Mouse (Mus musculus): ENCODE measurements around the gene Pacrg. TPM values are rescaled to one million over a fixed set of nuclear protein-coding genes. Genes with fewer than 3 reads are reported as not detected.

Pacrg gene
- polyA plus RNA-seq, 1 experiment from 2014 or later, result 0.96 TPM

GRCm38 (mm10) chr17:10405906-10406305 is 434.2 kb downstream of the Pacrg start:
- WGBS, result 76% methylated on average over 7 of the region's 7 CpGs
- Histone ChIP-seq H3K27ac (ENCODE audit: poor library complexity, severe bottlenecking) (no peak overlapping the region), H3K27me3 (replicated peaks) (no peaks in the 10 kb centered on the region), H3K4me1 (replicated peaks) (peaks cover 43% of the 10 kb centered on the region), H3K4me3 (no peak overlapping the region), H3K4me2 (no peak overlapping the region), H3K36me3 (no peaks in the 10 kb centered on the region), H3K9me3 (replicated peaks) (no peaks in the 10 kb centered on the region), H3K9ac (no peak overlapping the region)
- ATAC-seq (ENCODE audit: insufficient number of reproducible peaks, low FRiP score), result no peak

- Histone ChIP-seq H3K4me2 (no peak overlapping the region), H3K27me3 (replicated peaks) (no peaks in the 10 kb centered on the region), H3K9ac (no peak overlapping the region), H3K9me3 (replicated peaks) (no peaks in the 10 kb centered on the region), H3K27ac (ENCODE audit: poor library complexity, severe bottlenecking) (no peak overlapping the region), H3K36me3 (no peaks in the 10 kb centered on the region), H3K4me3 (no peak overlapping the region), H3K4me1 (replicated peaks) (peaks cover 61% of the 10 kb centered on the region)
- WGBS, result 89% methylated on average over 11 of the region's 11 CpGs
- no peak for ATAC-seq (ENCODE audit: insufficient number of reproducible peaks, low FRiP score)
Measured at GRCm38 (mm10) chr17:10403186-10403585, 436.9 kb downstream of the Pacrg start.

- no peaks in the 10 kb centered on the region for H3K36me3 ChIP-seq
- H3K27ac ChIP-seq (ENCODE audit: poor library complexity, severe bottlenecking), result no peak overlapping the region
- H3K4me2 ChIP-seq, result no peak overlapping the region
- H3K27me3 ChIP-seq (replicated peaks), result no peaks in the 10 kb centered on the region
- H3K9ac ChIP-seq, result no peak overlapping the region
- no peaks in the 10 kb centered on the region for H3K9me3 ChIP-seq (replicated peaks)
- H3K4me1 ChIP-seq (replicated peaks), result peaks cover 63% of the 10 kb centered on the region
- H3K4me3 ChIP-seq, result no peak overlapping the region
- ATAC-seq (ENCODE audit: insufficient number of reproducible peaks, low FRiP score), result no peak
- 82% methylated on average over 12 of the region's 12 CpGs for WGBS
Measured at GRCm38 (mm10) chr17:10402064-10402640, 438.0 kb downstream of the Pacrg start.

GRCm38 (mm10) chr17:10401529-10401928 is 438.6 kb downstream of the Pacrg start:
- Histone ChIP-seq H3K4me1 (replicated peaks) (peaks cover 63% of the 10 kb centered on the region), H3K9me3 (replicated peaks) (no peaks in the 10 kb centered on the region), H3K9ac (no peak overlapping the region), H3K36me3 (no peaks in the 10 kb centered on the region), H3K4me2 (no peak overlapping the region), H3K27me3 (replicated peaks) (no peaks in the 10 kb centered on the region), H3K4me3 (no peak overlapping the region), H3K27ac (ENCODE audit: poor library complexity, severe bottlenecking) (no peak overlapping the region)
- 78% methylated on average over 3 of the region's 3 CpGs for WGBS
- ATAC-seq (ENCODE audit: insufficient number of reproducible peaks, low FRiP score), result no peak

- Histone ChIP-seq H3K9ac (0 out of 2 replicates have a peak overlapping the region, but pooled peaks have one; percentile 13), H3K4me3 (no peak overlapping the region), H3K4me2 (no peak overlapping the region), H3K4me1 (replicated peaks) (peaks cover 71% of the 10 kb centered on the region), H3K27me3 (replicated peaks) (no peaks in the 10 kb centered on the region), H3K36me3 (no peaks in the 10 kb centered on the region), H3K9me3 (replicated peaks) (no peaks in the 10 kb centered on the region), H3K27ac (ENCODE audit: poor library complexity, severe bottlenecking) (peak overlapping the region; percentile 51)
- WGBS, result 45% methylated on average over 10 of the region's 10 CpGs
- no peak for ATAC-seq (ENCODE audit: insufficient number of reproducible peaks, low FRiP score)
Measured at GRCm38 (mm10) chr17:10399706-10400105, 440.4 kb downstream of the Pacrg start.

- ATAC-seq (ENCODE audit: insufficient number of reproducible peaks, low FRiP score), result no peak
- H3K4me1 ChIP-seq (replicated peaks), result peaks cover 75% of the 10 kb centered on the region
Measured at GRCm38 (mm10) chr17:10398871-10399270, 441.2 kb downstream of the Pacrg start.

GRCm38 (mm10) chr17:10397924-10398627 is 442.0 kb downstream of the Pacrg start:
- Histone ChIP-seq H3K27ac (ENCODE audit: poor library complexity, severe bottlenecking) (peak overlapping the region; percentile 87), H3K4me1 (replicated peaks) (peaks cover 83% of the 10 kb centered on the region), H3K27me3 (replicated peaks) (no peaks in the 10 kb centered on the region), H3K9ac (no peak overlapping the region), H3K9me3 (replicated peaks) (no peaks in the 10 kb centered on the region), H3K4me2 (no peak overlapping the region), H3K4me3 (no peak overlapping the region), H3K36me3 (no peaks in the 10 kb centered on the region)
- ATAC-seq (ENCODE audit: insufficient number of reproducible peaks, low FRiP score), result no peak
- 69% methylated on average over 10 of the region's 10 CpGs for WGBS

More at GRCm38 (mm10) chr17:10398871-10399270, 441.2 kb downstream of the Pacrg start:
- peak overlapping the region; percentile 87 for H3K27ac ChIP-seq (ENCODE audit: poor library complexity, severe bottlenecking)
- no peak overlapping the region for H3K4me3 ChIP-seq
- WGBS, result 76% methylated on average over 5 of the region's 5 CpGs
- H3K27me3 ChIP-seq (replicated peaks), result no peaks in the 10 kb centered on the region
- H3K9me3 ChIP-seq (replicated peaks), result no peaks in the 10 kb centered on the region
- H3K36me3 ChIP-seq, result no peaks in the 10 kb centered on the region
- H3K9ac ChIP-seq, result no peak overlapping the region
- no peak overlapping the region for H3K4me2 ChIP-seq

GRCm38 (mm10) chr17:10397336-10397735 is 442.8 kb downstream of the Pacrg start:
- peaks cover 90% of the 10 kb centered on the region for H3K4me1 ChIP-seq (replicated peaks)
- WGBS, result 38% methylated on average over 11 of the region's 11 CpGs
- no peak for ATAC-seq (ENCODE audit: insufficient number of reproducible peaks, low FRiP score)
- peak overlapping the region; percentile 87 for H3K27ac ChIP-seq (ENCODE audit: poor library complexity, severe bottlenecking)
- no peak overlapping the region for H3K4me3 ChIP-seq
- H3K4me2 ChIP-seq, result peak overlapping the region; percentile 18; the same call in 1 of the 2 replicates
- H3K9me3 ChIP-seq (replicated peaks), result no peaks in the 10 kb centered on the region
- peak overlapping the region; percentile 32; the same call in 1 of the 2 replicates for H3K9ac ChIP-seq
- no peaks in the 10 kb centered on the region for H3K36me3 ChIP-seq
- H3K27me3 ChIP-seq (replicated peaks), result no peaks in the 10 kb centered on the region

GRCm38 (mm10) chr17:10396863-10397262 is 443.2 kb downstream of the Pacrg start:
- H3K36me3 ChIP-seq, result no peaks in the 10 kb centered on the region
- H3K27ac ChIP-seq (ENCODE audit: poor library complexity, severe bottlenecking), result peak overlapping the region; percentile 87
- H3K4me1 ChIP-seq (replicated peaks), result peaks cover 91% of the 10 kb centered on the region
- no peaks in the 10 kb centered on the region for H3K27me3 ChIP-seq (replicated peaks)
- ATAC-seq (ENCODE audit: insufficient number of reproducible peaks, low FRiP score), result no peak; the same call in 1 of the 2 replicates
- peak overlapping the region; percentile 18; the same call in 1 of the 2 replicates for H3K4me2 ChIP-seq
- H3K9ac ChIP-seq, result peak overlapping the region; percentile 32; the same call in 1 of the 2 replicates
- WGBS, result 58% methylated on average over 6 of the region's 6 CpGs
- H3K9me3 ChIP-seq (replicated peaks), result no peaks in the 10 kb centered on the region
- no peak overlapping the region for H3K4me3 ChIP-seq

GRCm38 (mm10) chr17:10394855-10395254 is 445.3 kb downstream of the Pacrg start:
- H3K27ac ChIP-seq (ENCODE audit: poor library complexity, severe bottlenecking), result no peak overlapping the region
- H3K36me3 ChIP-seq, result no peaks in the 10 kb centered on the region

GRCm38 (mm10) chr17:10393766-10394165 is 446.3 kb downstream of the Pacrg start:
- Histone ChIP-seq H3K27ac (ENCODE audit: poor library complexity, severe bottlenecking) (peak overlapping the region; percentile 41), H3K4me3 (no peak overlapping the region), H3K9ac (no peak overlapping the region), H3K4me2 (no peak overlapping the region), H3K36me3 (no peaks in the 10 kb centered on the region), H3K4me1 (replicated peaks) (peaks cover 90% of the 10 kb centered on the region), H3K9me3 (replicated peaks) (no peaks in the 10 kb centered on the region), H3K27me3 (replicated peaks) (no peaks in the 10 kb centered on the region)
- 53% methylated on average over 4 of the region's 4 CpGs for WGBS
- ATAC-seq (ENCODE audit: insufficient number of reproducible peaks, low FRiP score), result no peak

More at GRCm38 (mm10) chr17:10394855-10395254, 445.3 kb downstream of the Pacrg start:
- Histone ChIP-seq H3K9ac (no peak overlapping the region), H3K4me2 (no peak overlapping the region), H3K4me1 (replicated peaks) (peaks cover 90% of the 10 kb centered on the region), H3K27me3 (replicated peaks) (no peaks in the 10 kb centered on the region), H3K4me3 (no peak overlapping the region), H3K9me3 (replicated peaks) (no peaks in the 10 kb centered on the region)
- 71% methylated on average over 8 of the region's 8 CpGs for WGBS
- ATAC-seq (ENCODE audit: insufficient number of reproducible peaks, low FRiP score), result no peak

All from heart, embryonic 12.5 days (tissue).